Mouse (Mus musculus) liver, embryonic 16.5 days (tissue): ENCODE measurements around the gene Brpf1. TPM values are rescaled to one million over a fixed set of nuclear protein-coding genes. Genes with fewer than 3 reads are reported as not detected.

Experiments used
- ATAC-seq: fragments of 200-750 bp; cut with Nextera tagmentation; 2 replicates; pipeline ENCODE4 v1.8.0; 2017; ENCODE audit warnings: low read depth, mild to moderate bottlenecking, moderate number of reproducible peaks, moderate library complexity
- H3K27ac ChIP-seq: fragments of 300-500 bp; sonication (generic); 2 replicates; pipeline ENCODE4 v1.5.1; 2014; ENCODE audit warnings: mild to moderate bottlenecking, low read length
- H3K27me3 ChIP-seq: fragments of 300-500 bp; sonication (generic); 2 replicates; pipeline ENCODE4 v1.6.1; 2014; ENCODE audit warnings: low read depth, low read length, mixed read lengths; ENCODE audit not compliant: control insufficient read depth, insufficient read depth
- H3K36me3 ChIP-seq: fragments of 300-500 bp; sonication (generic); 2 replicates; pipeline ENCODE4 v1.6.1; 2014; ENCODE audit warnings: mild to moderate bottlenecking; ENCODE audit not compliant: control insufficient read depth, insufficient read depth
- H3K4me1 ChIP-seq: fragments of 300-500 bp; sonication (generic); 2 replicates; pipeline ENCODE4 v1.6.1; 2014; ENCODE audit warnings: low read depth, low read length, mixed read lengths; ENCODE audit not compliant: control insufficient read depth
- H3K4me2 ChIP-seq: fragments of 300-500 bp; sonication (generic); 2 replicates; pipeline ENCODE4 v1.6.1; 2014; ENCODE audit warnings: low read depth, low read length, mixed read lengths
- H3K4me3 ChIP-seq: fragments of 300-500 bp; sonication (generic); 2 replicates; pipeline ENCODE4 v1.5.1; 2014; ENCODE audit warnings: low read depth, mild to moderate bottlenecking, low read length
- H3K9ac ChIP-seq: fragments of 300-500 bp; sonication (generic); 2 replicates; pipeline ENCODE4 v1.6.1; 2014; ENCODE audit warnings: low read depth, low read length
- H3K9me3 ChIP-seq: fragments of 300-500 bp; sonication (generic); replicated peaks from 2 replicates; pipeline ENCODE4 v1.6.1; 2016; ENCODE audit warnings: low read length; ENCODE audit not compliant: control insufficient read depth
- WGBS: fragments of 180-500 bp; shearing (Covaris S2); extraction: QIAGEN DNeasy Blood & Tissue Kit; methylation state at CpG from one replicate; pipeline ENCODE4 v1.1.7; 2014; ENCODE audit not compliant: insufficient replicate concordance; 5-methylcytosine and 5-hydroxymethylcytosine counted together
- polyA plus RNA-seq: library from polyadenylated mRNA; unstranded; fragments of >200 nt; fragmentation: Nextera tagmentation; extraction: Ambion mirVana; gene quantifications from 2 replicates; pipeline ENCODE4 v1.2.1, GENCODE M21; 2015

The Brpf1 gene
- polyA plus RNA-seq, 1 experiment from 2014 or later = 7.7 TPM

- Histone ChIP-seq H3K9me3 (no peaks in the 10 kb centered on the region), H3K4me1 (peaks cover 2% of the 10 kb centered on the region; the same call in 1 of the 2 replicates), H3K27ac (no peak within 1 kb of the TSS), H3K27me3 (no peaks in the 10 kb centered on the region), H3K9ac (peak within 1 kb of the TSS; percentile 64), H3K4me3 (peak within 1 kb of the TSS; percentile 65), H3K36me3 (no peaks in the 10 kb centered on the region), H3K4me2 (peak within 1 kb of the TSS; percentile 70)
- peak; percentile 81 for ATAC-seq
- WGBS = 13% methylated on average over 32 of the region's 32 CpGs
Measured at GRCm38 (mm10) chr6:113343177-113344092, 36.5 kb downstream of the Brpf1 start, which contains the start of gene Camk1. TSS of gene Camk1 (minus strand) at chr6:113343984.

- H3K4me2 ChIP-seq = peak overlapping the region; percentile 70; the same call in 1 of the 2 replicates
- H3K4me1 ChIP-seq = peaks cover 2% of the 10 kb centered on the region; the same call in 1 of the 2 replicates
- peak; percentile 15; the same call in 1 of the 2 replicates for ATAC-seq
- no peak overlapping the region for H3K27ac ChIP-seq
- WGBS = 40% methylated on average over 2 of the region's 2 CpGs
- H3K36me3 ChIP-seq = no peaks in the 10 kb centered on the region
- no peak overlapping the region for H3K9ac ChIP-seq
- H3K9me3 ChIP-seq = no peaks in the 10 kb centered on the region
- H3K27me3 ChIP-seq = no peaks in the 10 kb centered on the region
- H3K4me3 ChIP-seq = no peak overlapping the region; the same call in 1 of the 2 replicates
Measured at GRCm38 (mm10) chr6:113344321-113344720, 37.4 kb downstream of the Brpf1 start.

- Histone ChIP-seq H3K36me3 (no peaks in the 10 kb centered on the region), H3K9me3 (no peaks in the 10 kb centered on the region), H3K4me1 (peaks cover 2% of the 10 kb centered on the region; the same call in 1 of the 2 replicates), H3K27me3 (no peaks in the 10 kb centered on the region), H3K27ac (no peak overlapping the region), H3K4me3 (no peak overlapping the region), H3K9ac (no peak overlapping the region), H3K4me2 (no peak overlapping the region)
- no peak for ATAC-seq
- WGBS = 56% methylated on average over 4 of the region's 4 CpGs
Measured at GRCm38 (mm10) chr6:113346897-113347296, 40.0 kb downstream of the Brpf1 start.

GRCm38 (mm10) chr6:113350538-113350937 lies 43.6 kb downstream of the Brpf1 start:
- no peak overlapping the region for H3K4me2 ChIP-seq
- ATAC-seq = no peak

GRCm38 (mm10) chr6:113351161-113351560 lies 44.2 kb downstream of the Brpf1 start:
- Histone ChIP-seq H3K4me3 (no peak overlapping the region), H3K36me3 (no peaks in the 10 kb centered on the region), H3K4me2 (no peak overlapping the region), H3K27ac (no peak overlapping the region), H3K27me3 (no peaks in the 10 kb centered on the region), H3K9me3 (no peaks in the 10 kb centered on the region), H3K4me1 (no peaks in the 10 kb centered on the region; the same call in 1 of the 2 replicates), H3K9ac (no peak overlapping the region)
- WGBS = 72% methylated on average over 1 of the region's 1 CpGs
- ATAC-seq = no peak

More at GRCm38 (mm10) chr6:113350538-113350937, 43.6 kb downstream of the Brpf1 start:
- Histone ChIP-seq H3K36me3 (no peaks in the 10 kb centered on the region), H3K27ac (no peak overlapping the region), H3K9ac (no peak overlapping the region), H3K4me1 (no peaks in the 10 kb centered on the region; the same call in 1 of the 2 replicates), H3K9me3 (no peaks in the 10 kb centered on the region), H3K27me3 (no peaks in the 10 kb centered on the region), H3K4me3 (no peak overlapping the region)

- Histone ChIP-seq H3K4me3 (no peak overlapping the region), H3K27me3 (no peaks in the 10 kb centered on the region), H3K9ac (no peak overlapping the region), H3K9me3 (no peaks in the 10 kb centered on the region), H3K36me3 (no peaks in the 10 kb centered on the region), H3K27ac (no peak overlapping the region), H3K4me2 (no peak overlapping the region), H3K4me1 (no peaks in the 10 kb centered on the region; the same call in 1 of the 2 replicates)
- no peak for ATAC-seq
- WGBS = 22% methylated on average over 10 of the region's 10 CpGs
Measured at GRCm38 (mm10) chr6:113351653-113352052, 44.7 kb downstream of the Brpf1 start.

- Histone ChIP-seq H3K9ac (no peak overlapping the region), H3K4me3 (no peak overlapping the region), H3K4me2 (no peak overlapping the region), H3K9me3 (no peaks in the 10 kb centered on the region), H3K36me3 (no peaks in the 10 kb centered on the region), H3K27ac (no peak overlapping the region), H3K4me1 (no peaks in the 10 kb centered on the region; the same call in 1 of the 2 replicates), H3K27me3 (no peaks in the 10 kb centered on the region)
- ATAC-seq = no peak
- WGBS = 58% methylated on average over 3 of the region's 3 CpGs
Measured at GRCm38 (mm10) chr6:113352820-113353219, 45.9 kb downstream of the Brpf1 start.

- no peak overlapping the region for H3K4me3 ChIP-seq
- no peaks in the 10 kb centered on the region; the same call in 1 of the 2 replicates for H3K4me1 ChIP-seq
- H3K9ac ChIP-seq = no peak overlapping the region
- H3K4me2 ChIP-seq = no peak overlapping the region
- no peaks in the 10 kb centered on the region for H3K9me3 ChIP-seq
- H3K36me3 ChIP-seq = no peaks in the 10 kb centered on the region
- no peak for ATAC-seq
- H3K27ac ChIP-seq = no peak overlapping the region
- H3K27me3 ChIP-seq = no peaks in the 10 kb centered on the region
- 36% methylated on average over 3 of the region's 3 CpGs for WGBS
Measured at GRCm38 (mm10) chr6:113353696-113354095, 46.8 kb downstream of the Brpf1 start.

GRCm38 (mm10) chr6:113361476-113361875 lies 54.5 kb downstream of the Brpf1 start:
- no peak for ATAC-seq
- no peak overlapping the region for H3K4me2 ChIP-seq
- no peaks in the 10 kb centered on the region for H3K36me3 ChIP-seq
- no peaks in the 10 kb centered on the region for H3K4me1 ChIP-seq
- H3K9me3 ChIP-seq = no peaks in the 10 kb centered on the region
- H3K4me3 ChIP-seq = no peak overlapping the region
- no peaks in the 10 kb centered on the region for H3K27me3 ChIP-seq
- no peak overlapping the region for H3K9ac ChIP-seq
- WGBS = 67% methylated on average over 4 of the region's 4 CpGs
- no peak overlapping the region for H3K27ac ChIP-seq
